Mouse (Mus musculus): ENCODE measurements around the gene Pitpnb.

Gene Pitpnb

DNA sequence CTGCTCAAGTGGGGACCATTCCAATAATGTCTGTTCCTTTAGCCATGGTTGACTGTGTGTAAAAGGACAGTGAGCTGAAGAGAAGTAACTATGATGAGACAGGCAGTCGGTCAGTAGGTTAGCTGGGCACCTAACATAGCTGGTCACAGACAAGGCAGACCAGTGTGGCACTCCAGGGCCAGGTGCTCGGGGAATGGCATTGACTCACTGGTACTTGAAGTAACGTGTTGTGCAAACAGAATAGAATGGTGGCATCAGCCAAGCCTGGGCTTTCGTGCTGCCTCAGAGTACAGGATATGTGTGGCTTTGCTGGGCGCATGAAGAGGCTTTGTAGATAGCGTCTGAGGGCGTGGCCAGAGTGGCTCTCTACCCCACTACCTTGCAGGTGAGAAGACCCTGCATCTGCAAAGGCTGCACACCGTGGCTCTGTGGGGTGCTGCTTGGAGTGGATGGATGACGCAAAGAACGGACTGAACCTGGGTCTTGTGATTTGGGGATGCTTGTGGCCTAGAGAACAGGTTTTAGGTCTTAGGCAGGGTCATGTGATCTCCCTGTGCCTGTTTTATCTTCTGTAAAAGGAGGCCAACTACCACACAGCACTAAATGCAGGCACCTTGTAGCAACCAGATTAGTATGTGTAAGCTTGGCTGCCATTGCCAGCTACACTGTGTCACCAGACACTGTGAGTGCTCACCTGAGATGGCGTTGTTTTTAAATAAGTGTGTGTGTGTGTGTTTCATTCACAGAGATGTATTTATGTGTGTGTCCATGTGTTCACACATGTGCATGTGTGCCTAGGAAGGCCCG is 26.5 kb downstream of the Pitpnb start:
- no peak for DNase-seq

DNA sequence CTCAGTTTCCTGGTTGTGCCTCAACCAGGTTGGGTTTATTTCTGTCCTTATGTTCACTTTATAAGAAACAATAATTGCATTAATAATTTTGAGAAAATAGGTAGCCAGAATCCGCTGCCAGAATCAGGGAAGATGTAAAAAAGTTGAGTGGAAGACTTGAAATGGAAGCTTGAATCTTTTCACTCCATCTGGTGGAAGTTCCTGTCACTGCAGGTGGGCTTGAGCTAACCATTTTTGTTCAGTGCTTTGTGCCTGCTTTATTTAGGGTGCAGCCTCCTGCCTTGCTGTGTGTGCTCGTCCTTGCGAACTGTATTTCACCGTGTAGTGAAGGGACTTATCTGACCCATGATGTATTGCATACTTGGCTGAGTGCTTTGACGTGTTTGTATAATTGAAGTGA is 30.0 kb downstream of the Pitpnb start:
- peak; percentile 6 to 9 for DNase-seq

- no peak for DNase-seq
Observed at GRCm38 (mm10) chr5:111361058-111361457, 30.5 kb downstream of the Pitpnb start.

DNA sequence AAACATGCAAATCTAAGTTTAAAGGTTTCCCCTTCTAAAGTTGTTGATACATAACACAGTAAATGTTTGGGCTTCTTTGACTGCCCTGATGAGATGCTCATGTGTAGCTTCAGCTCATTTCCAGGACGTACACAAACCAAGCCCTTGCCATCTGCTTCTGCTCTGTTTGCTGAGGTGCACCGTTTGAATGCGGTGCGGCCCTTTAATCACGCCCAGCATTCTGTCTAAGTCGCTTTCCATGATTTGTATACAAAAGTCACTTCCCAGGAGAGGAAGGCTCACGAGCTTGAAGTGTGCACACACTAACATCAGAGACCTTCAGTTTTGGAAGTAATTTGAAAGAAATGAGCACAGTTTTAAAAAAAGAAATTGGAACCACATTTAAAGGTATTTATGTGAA is 31.3 kb downstream of the Pitpnb start:
- DNase-seq: no peak

DNA sequence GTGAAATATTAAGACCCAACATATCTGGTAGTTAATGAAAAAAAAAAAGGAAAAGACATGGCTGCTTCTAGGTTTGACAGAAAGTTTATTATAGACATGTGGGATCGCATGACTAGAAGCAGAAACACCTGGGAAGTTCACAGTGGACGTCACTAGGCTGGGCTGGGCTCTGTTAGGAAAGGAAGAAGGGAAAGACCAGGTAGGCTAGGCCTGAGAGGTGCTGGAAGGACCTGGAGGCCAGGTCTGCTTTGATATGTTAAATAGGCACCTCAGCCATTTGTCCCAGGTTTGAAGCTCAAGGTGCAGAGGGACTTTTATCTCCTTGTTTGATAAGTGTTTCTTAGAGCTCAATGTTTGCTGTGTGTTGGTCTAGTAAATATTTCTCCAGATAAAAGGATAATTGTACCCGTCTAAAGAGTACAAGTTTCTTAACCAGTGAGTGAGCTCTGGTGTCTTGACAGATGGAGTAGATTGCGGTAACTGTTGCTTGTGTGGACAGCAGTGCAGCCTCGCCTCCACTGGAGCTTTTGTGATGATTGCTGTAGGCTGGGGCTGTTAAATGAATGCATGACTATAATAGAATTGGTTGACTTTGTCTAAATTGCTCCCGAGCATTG is 33.0 kb downstream of the Pitpnb start:
- no peak for DNase-seq

- peak; percentile 25 to 31 for DNase-seq
Observed at GRCm38 (mm10) chr5:111364533-111364932, 34.0 kb downstream of the Pitpnb start.

DNA sequence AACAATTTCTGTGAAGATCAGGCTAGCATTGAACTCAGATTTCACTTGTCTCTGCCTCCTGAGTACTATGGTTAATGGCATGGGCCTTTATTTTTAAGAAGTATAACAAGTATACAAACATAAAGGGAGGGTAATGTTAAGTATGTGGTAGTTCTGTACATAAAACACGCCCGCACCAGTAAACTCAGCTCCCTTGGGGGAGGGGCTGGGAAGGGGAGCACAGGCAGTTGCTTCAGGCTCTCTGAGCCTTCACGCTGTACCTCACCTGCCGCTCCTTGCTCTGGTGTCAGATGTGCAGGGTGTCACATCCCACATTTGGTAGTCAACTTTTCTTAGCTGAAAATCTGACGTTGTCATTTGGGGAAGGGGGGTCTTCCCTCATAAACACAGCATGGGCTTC is 35.6 kb downstream of the Pitpnb start:
- no peak for DNase-seq

- no peak for DNase-seq
Observed at GRCm38 (mm10) chr5:111367937-111368517, 37.5 kb downstream of the Pitpnb start.

DNA sequence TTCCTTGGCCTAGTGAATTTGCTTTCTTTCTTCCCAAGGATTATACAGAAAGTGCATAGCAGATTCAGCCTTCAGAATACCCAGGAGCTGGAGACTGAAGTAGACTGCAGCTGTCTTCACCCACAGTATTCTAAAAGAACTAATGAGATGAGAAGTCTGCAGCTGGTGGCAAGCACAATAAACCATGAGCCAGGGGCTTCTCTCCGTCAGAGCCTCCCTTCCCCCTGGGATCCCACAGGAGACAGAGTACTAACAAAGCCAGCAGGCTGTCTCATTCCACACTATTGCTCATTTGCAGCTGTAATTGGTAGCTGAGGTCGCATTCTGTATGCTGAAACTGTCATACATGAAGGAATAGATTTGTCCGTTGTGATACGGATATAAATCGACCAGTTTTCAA is 38.0 kb downstream of the Pitpnb start:
- DNase-seq: no peak

DNA sequence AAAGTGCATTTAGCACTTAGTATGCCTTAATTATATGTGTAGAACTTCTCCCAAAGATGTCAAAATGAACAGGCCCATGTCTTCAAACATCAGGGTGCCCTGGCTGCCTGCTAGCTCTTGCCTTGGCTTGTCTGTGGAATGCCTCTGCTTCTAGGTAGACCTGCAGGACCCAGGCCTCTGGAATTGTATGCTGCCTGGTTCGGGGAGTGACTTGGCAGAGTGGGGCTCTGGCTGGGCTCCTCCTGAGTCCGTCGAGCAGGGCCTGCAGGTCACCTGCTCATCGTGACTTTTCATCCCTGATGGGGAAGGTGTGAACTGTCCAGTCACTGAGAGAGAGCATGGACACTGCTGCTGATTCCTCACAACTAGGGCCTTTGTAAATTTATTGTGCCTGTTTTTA is 45.1 kb downstream of the Pitpnb start:
- no peak for DNase-seq

GRCm38 (mm10) chr5:111376276-111377020 is 45.9 kb downstream of the Pitpnb start:
- no peak for DNase-seq

- no peak for DNase-seq
Observed at GRCm38 (mm10) chr5:111378126-111378993, 47.8 kb downstream of the Pitpnb start.

GRCm38 (mm10) chr5:111383335-111383734 is 52.8 kb downstream of the Pitpnb start:
- no peak for DNase-seq

- DNase-seq: no peak
Observed at GRCm38 (mm10) chr5:111390911-111391310, 60.3 kb downstream of the Pitpnb start.

- no peak for DNase-seq
Observed at GRCm38 (mm10) chr5:111391485-111391884, 60.9 kb downstream of the Pitpnb start.

DNA sequence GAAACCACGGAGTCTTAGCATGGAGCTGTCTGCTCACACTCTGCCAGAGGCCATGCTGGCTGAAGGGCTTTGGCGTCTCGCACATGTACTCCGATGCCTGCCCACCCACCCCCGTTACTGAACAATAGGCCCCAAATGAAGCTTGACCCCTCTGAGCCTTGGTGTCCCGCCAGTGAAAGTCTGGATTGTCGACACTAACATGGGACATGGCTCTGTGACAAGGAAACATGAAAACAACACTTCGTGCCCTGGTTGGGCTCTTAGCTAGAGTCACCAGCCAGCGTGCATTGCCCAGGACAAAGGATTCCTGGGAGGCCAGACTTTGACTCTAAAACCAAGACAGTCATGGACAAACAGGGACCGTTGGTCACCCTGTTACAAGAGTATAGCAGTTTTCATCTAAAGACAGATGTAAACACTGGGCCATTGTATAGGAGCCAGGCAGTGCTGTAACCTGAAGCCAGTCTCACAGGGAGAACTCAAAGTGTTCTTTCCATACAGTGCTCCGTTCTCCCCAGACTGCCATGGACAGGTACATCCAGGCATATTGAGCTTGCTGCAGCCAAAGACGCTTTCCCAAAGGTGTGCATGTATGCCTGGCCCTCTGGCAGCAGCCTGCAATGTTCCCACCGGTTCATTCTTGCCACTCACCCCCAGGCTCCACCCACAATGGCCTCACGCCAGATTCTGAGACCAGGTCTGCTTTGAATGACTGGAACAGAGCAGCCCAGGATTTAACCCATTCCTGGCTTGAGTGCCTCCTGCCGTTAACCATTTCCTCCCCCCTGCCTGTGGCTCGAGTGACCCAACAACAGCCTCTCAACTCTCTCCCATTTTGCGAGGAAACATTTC is 63.0 kb downstream of the Pitpnb start:
- no peak for DNase-seq

- no peak for DNase-seq
Observed at GRCm38 (mm10) chr5:111394198-111395053, 63.9 kb downstream of the Pitpnb start.

DNA sequence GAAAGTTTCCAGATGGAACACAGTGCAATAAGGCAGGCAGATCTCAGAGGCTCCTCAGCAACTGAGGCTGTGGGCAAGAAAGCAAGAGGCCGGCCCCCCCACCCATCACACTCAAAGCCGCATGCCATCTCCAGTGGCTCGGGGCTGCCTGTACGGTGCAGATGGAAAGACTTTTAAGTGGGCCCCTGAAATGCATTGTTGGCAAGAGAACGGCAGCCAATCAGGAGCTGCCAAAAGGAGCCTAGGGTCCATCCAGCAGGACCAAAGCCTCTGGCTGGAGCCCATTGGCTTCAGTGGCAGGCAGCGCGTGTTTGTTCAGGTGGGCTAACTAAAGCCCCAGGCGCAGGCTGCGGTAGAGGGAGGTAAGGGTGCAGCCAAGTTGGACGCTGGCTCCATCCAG is 65.2 kb downstream of the Pitpnb start:
- DNase-seq: no peak

- DNase-seq: no peak
Observed at GRCm38 (mm10) chr5:111396199-111396598, 65.6 kb downstream of the Pitpnb start.

DNA sequence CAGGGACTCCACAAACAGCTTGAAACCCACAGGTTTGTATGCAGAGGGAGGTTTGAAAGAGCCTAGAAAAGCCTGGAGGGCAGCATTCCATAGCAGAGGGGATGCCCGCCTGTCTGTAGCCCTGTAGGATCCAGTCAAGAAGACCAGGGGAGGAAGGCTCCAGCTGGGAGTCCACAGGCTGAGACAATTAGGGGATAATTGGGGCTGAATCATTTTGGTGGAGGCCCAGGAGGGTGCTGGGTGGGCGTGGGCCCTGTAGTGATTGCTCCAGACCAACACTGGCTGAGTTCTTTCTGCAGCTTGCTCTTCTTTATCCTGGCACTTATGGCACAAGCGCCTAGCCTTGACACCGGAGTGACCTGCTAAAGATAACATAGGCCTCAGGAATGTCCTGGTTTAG is 67.9 kb downstream of the Pitpnb start:
- no peak for DNase-seq

- no peak for DNase-seq
Observed at GRCm38 (mm10) chr5:111399271-111399670, 68.7 kb downstream of the Pitpnb start.

Data from B cell, adult 2 months (primary cell).